Mouse (Mus musculus) retina, postnatal 1 day (tissue): ENCODE measurements around the gene Prpf6.
A peak's percentile ranks its signal among the peaks of the same experiment; 100 is the strongest.

Experiments
- DNase-seq: peaks from one replicate; pipeline ENCODE4 v3.0.0-alpha.2; 2012

Prpf6 gene

GRCm38 (mm10) chr2:181692304-181692703 is 100.6 kb downstream of the Prpf6 start:
- DNase-seq = no peak

- peak; percentile 85 for DNase-seq
These were observed 101.9 kb downstream of the Prpf6 start, which contains the start of gene Rgs19 for GRCm38 (mm10) chr2:181693339-181694280. Rgs19 (minus strand) TSS chr2:181693977.

GRCm38 (mm10) chr2:181694581-181694980 is 102.9 kb downstream of the Prpf6 start:
- no peak for DNase-seq

GRCm38 (mm10) chr2:181695776-181696175 is 104.1 kb downstream of the Prpf6 start:
- no peak for DNase-seq

GRCm38 (mm10) chr2:181696801-181697420 is 105.2 kb downstream of the Prpf6 start:
- DNase-seq = no peak

- peak; percentile 27 for DNase-seq
These were observed 106.6 kb downstream of the Prpf6 start, which contains the start of gene Lkaaear1 for GRCm38 (mm10) chr2:181698241-181698640. Lkaaear1 (minus strand) TSS chr2:181698442.
